Mouse (Mus musculus): ENCODE measurements around the gene Ddx39b. TPM values are rescaled to one million over a fixed set of nuclear protein-coding genes. Genes with fewer than 3 reads are reported as not detected.

Gene Ddx39b
- polyA plus RNA-seq, 1 experiment from 2014 or later: 390 TPM

GRCm38 (mm10) chr17:35209785-35210535, 31.6 kb upstream of the Ddx39b start:
- Histone ChIP-seq H3K4me3 (replicated peaks; ENCODE audit: low read depth, low read length) (no peak overlapping the region), H3K27me3 (ENCODE audit: control insufficient read depth, insufficient read depth, low read length) (0 out of 2 replicates have a peak, but pooled peaks cover 2% of the 10 kb centered on the region), H3K36me3 (ENCODE audit: control insufficient read depth, insufficient read depth, low read length) (no peaks in the 10 kb centered on the region), H3K4me1 (ENCODE audit: control insufficient read depth, insufficient read depth, low read length) (no peaks in the 10 kb centered on the region), H3K27ac (replicated peaks; ENCODE audit: low read depth, low read length) (no peak overlapping the region), H3K9ac (replicated peaks; ENCODE audit: low read length) (no peak overlapping the region), H3K9me3 (ENCODE audit: control insufficient read depth, low read length) (no peaks in the 10 kb centered on the region), H3K4me2 (ENCODE audit: low read length) (no peak overlapping the region)
- DNase-seq (no peak), ATAC-seq (ENCODE audit: low FRiP score, low TSS enrichment) (no peak)
- 68% methylated on average over 12 of the region's 12 CpGs for WGBS

GRCm38 (mm10) chr17:35210593-35210992, 31.0 kb upstream of the Ddx39b start:
- Histone ChIP-seq H3K4me2 (ENCODE audit: low read length) (no peak overlapping the region), H3K9ac (replicated peaks; ENCODE audit: low read length) (no peak overlapping the region), H3K27me3 (ENCODE audit: control insufficient read depth, insufficient read depth, low read length) (no peaks in the 10 kb centered on the region), H3K4me1 (ENCODE audit: control insufficient read depth, insufficient read depth, low read length) (no peaks in the 10 kb centered on the region), H3K4me3 (replicated peaks; ENCODE audit: low read depth, low read length) (no peak overlapping the region), H3K9me3 (ENCODE audit: control insufficient read depth, low read length) (no peaks in the 10 kb centered on the region), H3K27ac (replicated peaks; ENCODE audit: low read depth, low read length) (no peak overlapping the region), H3K36me3 (ENCODE audit: control insufficient read depth, insufficient read depth, low read length) (no peaks in the 10 kb centered on the region)
- DNase-seq (no peak), ATAC-seq (ENCODE audit: low FRiP score, low TSS enrichment) (no peak)
- 89% methylated on average over 3 of the region's 3 CpGs for whole genome bisulfite sequencing

GRCm38 (mm10) chr17:35213071-35213470, 28.5 kb upstream of the Ddx39b start:
- no peak overlapping the region for H3K4me3 ChIP-seq (replicated peaks; ENCODE audit: low read depth, low read length)
- H3K27me3 ChIP-seq (ENCODE audit: control insufficient read depth, insufficient read depth, low read length): no peaks in the 10 kb centered on the region
- no peaks in the 10 kb centered on the region for H3K4me1 ChIP-seq (ENCODE audit: control insufficient read depth, insufficient read depth, low read length)
- no peaks in the 10 kb centered on the region for H3K36me3 ChIP-seq (ENCODE audit: control insufficient read depth, insufficient read depth, low read length)
- H3K27ac ChIP-seq (replicated peaks; ENCODE audit: low read depth, low read length): no peak overlapping the region
- DNase-seq: no peak
- 91% methylated on average over 5 of the region's 5 CpGs for WGBS
- no peak overlapping the region for H3K4me2 ChIP-seq (ENCODE audit: low read length)
- no peaks in the 10 kb centered on the region for H3K9me3 ChIP-seq (ENCODE audit: control insufficient read depth, low read length)
- no peak overlapping the region for H3K9ac ChIP-seq (replicated peaks; ENCODE audit: low read length)
- ATAC-seq (ENCODE audit: low FRiP score, low TSS enrichment): no peak

- Histone ChIP-seq H3K4me2 (ENCODE audit: low read length) (no peak overlapping the region), H3K4me3 (replicated peaks; ENCODE audit: low read depth, low read length) (no peak overlapping the region), H3K9ac (replicated peaks; ENCODE audit: low read length) (no peak overlapping the region), H3K9me3 (ENCODE audit: control insufficient read depth, low read length) (no peaks in the 10 kb centered on the region), H3K4me1 (ENCODE audit: control insufficient read depth, insufficient read depth, low read length) (no peaks in the 10 kb centered on the region), H3K36me3 (ENCODE audit: control insufficient read depth, insufficient read depth, low read length) (peaks cover 27% of the 10 kb centered on the region), H3K27me3 (ENCODE audit: control insufficient read depth, insufficient read depth, low read length) (no peaks in the 10 kb centered on the region), H3K27ac (replicated peaks; ENCODE audit: low read depth, low read length) (no peak overlapping the region)
- ATAC-seq (ENCODE audit: low FRiP score, low TSS enrichment) (no peak), DNase-seq (no peak)
- WGBS: 87% methylated on average over 18 of the region's 18 CpGs
These were observed 22.9 kb upstream of the Ddx39b start for GRCm38 (mm10) chr17:35218516-35219193.

GRCm38 (mm10) chr17:35219601-35220041, 21.9 kb upstream of the Ddx39b start:
- WGBS: 91% methylated on average over 6 of the region's 6 CpGs
- Histone ChIP-seq H3K4me2 (ENCODE audit: low read length) (no peak overlapping the region), H3K4me1 (ENCODE audit: control insufficient read depth, insufficient read depth, low read length) (no peaks in the 10 kb centered on the region), H3K36me3 (ENCODE audit: control insufficient read depth, insufficient read depth, low read length) (peaks cover 27% of the 10 kb centered on the region), H3K9ac (replicated peaks; ENCODE audit: low read length) (no peak overlapping the region), H3K9me3 (ENCODE audit: control insufficient read depth, low read length) (no peaks in the 10 kb centered on the region), H3K27me3 (ENCODE audit: control insufficient read depth, insufficient read depth, low read length) (no peaks in the 10 kb centered on the region), H3K27ac (replicated peaks; ENCODE audit: low read depth, low read length) (no peak overlapping the region), H3K4me3 (replicated peaks; ENCODE audit: low read depth, low read length) (no peak overlapping the region)
- DNase-seq (no peak), ATAC-seq (ENCODE audit: low FRiP score, low TSS enrichment) (no peak)

GRCm38 (mm10) chr17:35220156-35220952, 21.2 kb upstream of the Ddx39b start, which contains the start of gene Gm16181:
TSS of gene Gm16181 (plus strand) at chr17:35220834.
- H3K4me3 ChIP-seq (replicated peaks; ENCODE audit: low read depth, low read length): no peak within 1 kb of the TSS
- H3K27ac ChIP-seq (replicated peaks; ENCODE audit: low read depth, low read length): no peak within 1 kb of the TSS
- no peaks in the 10 kb centered on the region for H3K27me3 ChIP-seq (ENCODE audit: control insufficient read depth, insufficient read depth, low read length)
- H3K36me3 ChIP-seq (ENCODE audit: control insufficient read depth, insufficient read depth, low read length): peaks cover 32% of the 10 kb centered on the region
- H3K4me2 ChIP-seq (ENCODE audit: low read length): no peak within 1 kb of the TSS
- WGBS: 82% methylated on average over 28 of the region's 28 CpGs
- H3K4me1 ChIP-seq (ENCODE audit: control insufficient read depth, insufficient read depth, low read length): no peaks in the 10 kb centered on the region
- H3K9me3 ChIP-seq (ENCODE audit: control insufficient read depth, low read length): no peaks in the 10 kb centered on the region
- peak within 1 kb of the TSS; percentile 26; the same call in 1 of the 2 replicates for H3K9ac ChIP-seq (replicated peaks; ENCODE audit: low read length)
- DNase-seq (no peak), ATAC-seq (ENCODE audit: low FRiP score, low TSS enrichment) (no peak)

GRCm38 (mm10) chr17:35222299-35222698, 19.2 kb upstream of the Ddx39b start:
- Histone ChIP-seq H3K9ac (replicated peaks; ENCODE audit: low read length) (no peak overlapping the region), H3K27me3 (ENCODE audit: control insufficient read depth, insufficient read depth, low read length) (no peaks in the 10 kb centered on the region), H3K4me3 (replicated peaks; ENCODE audit: low read depth, low read length) (no peak overlapping the region), H3K4me2 (ENCODE audit: low read length) (no peak overlapping the region), H3K4me1 (ENCODE audit: control insufficient read depth, insufficient read depth, low read length) (no peaks in the 10 kb centered on the region), H3K9me3 (ENCODE audit: control insufficient read depth, low read length) (no peaks in the 10 kb centered on the region), H3K36me3 (ENCODE audit: control insufficient read depth, insufficient read depth, low read length) (peaks cover 40% of the 10 kb centered on the region), H3K27ac (replicated peaks; ENCODE audit: low read depth, low read length) (no peak overlapping the region)
- DNase-seq: no peak
- WGBS: 86% methylated on average over 6 of the region's 6 CpGs
- ATAC-seq (ENCODE audit: low FRiP score, low TSS enrichment): no peak

GRCm38 (mm10) chr17:35224641-35225040, 16.9 kb upstream of the Ddx39b start:
- Histone ChIP-seq H3K4me1 (ENCODE audit: control insufficient read depth, insufficient read depth, low read length) (no peaks in the 10 kb centered on the region), H3K4me2 (ENCODE audit: low read length) (no peak overlapping the region), H3K36me3 (ENCODE audit: control insufficient read depth, insufficient read depth, low read length) (peaks cover 57% of the 10 kb centered on the region), H3K27me3 (ENCODE audit: control insufficient read depth, insufficient read depth, low read length) (no peaks in the 10 kb centered on the region), H3K9ac (replicated peaks; ENCODE audit: low read length) (no peak overlapping the region), H3K27ac (replicated peaks; ENCODE audit: low read depth, low read length) (no peak overlapping the region), H3K4me3 (replicated peaks; ENCODE audit: low read depth, low read length) (no peak overlapping the region), H3K9me3 (ENCODE audit: control insufficient read depth, low read length) (no peaks in the 10 kb centered on the region)
- ATAC-seq (ENCODE audit: low FRiP score, low TSS enrichment) (no peak), DNase-seq (no peak)
- WGBS: 92% methylated on average over 4 of the region's 4 CpGs

All from midbrain, embryonic 14.5 days (tissue).